Mouse (Mus musculus) heart, postnatal 36 days (tissue): ENCODE data around the gene Adcyap1r1. TPM values are rescaled to one million over a fixed set of nuclear protein-coding genes. Genes with fewer than 3 reads are reported as not detected.
A peak's percentile ranks its signal among the peaks of the same experiment; 100 is the strongest.

Experiments used
- DNase-seq, 2 experiments: peaks; one replicate each; pipeline ENCODE4 v3.0.0; 2021 to 2022
- intact Hi-C: fragments of 180-260 bp; cut with DNase I; formaldehyde crosslinking; loops from one replicate; pipeline ENCODE4 v1.15.1; 2025
- total RNA-seq, 2 experiments: library from RNA; stranded (reverse); gene quantifications; 2 replicates each; pipeline ENCODE4 v1.2.3; 2021

Adcyap1r1 gene
- 1 to 10 TPM; 3.8 to 4.6 TPM for total RNA-seq

DNA sequence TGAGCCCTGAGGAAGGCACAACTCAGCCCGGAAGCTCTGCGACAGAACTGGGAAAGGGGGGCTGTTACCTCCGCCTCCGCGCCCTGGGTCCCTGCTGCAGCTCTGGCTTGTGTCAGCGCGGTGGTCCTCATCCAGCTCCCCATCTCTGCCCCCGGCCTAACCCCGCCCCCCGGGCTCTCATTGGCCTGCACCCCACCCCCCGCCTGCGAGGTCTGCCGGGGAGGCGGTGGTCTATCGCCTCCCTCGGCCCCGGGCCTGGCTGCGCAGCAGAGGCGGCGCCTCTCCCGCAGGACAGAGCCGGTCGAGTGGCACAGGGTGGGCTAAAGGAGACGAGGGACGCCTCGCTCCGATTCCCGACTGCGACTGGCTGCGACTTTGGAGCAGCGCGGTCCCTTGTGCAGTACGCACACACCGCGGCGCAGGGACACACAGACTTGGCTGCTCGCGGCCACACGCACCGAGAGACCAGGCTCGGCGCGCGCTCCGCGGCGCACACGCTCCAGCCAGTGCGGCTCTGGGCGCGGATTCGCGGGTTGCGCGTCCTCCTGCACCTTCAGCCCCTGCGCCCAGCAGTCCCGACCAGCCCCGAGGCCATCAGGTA lies at the start of gene Adcyap1r1:
Gene Adcyap1r1, plus strand, starts transcription at position 208 of the 601 bp plus-strand sequence.
- intact Hi-C loops, result loop anchor here (5.0 kb wide), 1 partner anchor 55 kb away; no protein-coding TSS in a partner anchor
- peak in 1 of 2 experiments; percentile 58 for DNase-seq

DNA sequence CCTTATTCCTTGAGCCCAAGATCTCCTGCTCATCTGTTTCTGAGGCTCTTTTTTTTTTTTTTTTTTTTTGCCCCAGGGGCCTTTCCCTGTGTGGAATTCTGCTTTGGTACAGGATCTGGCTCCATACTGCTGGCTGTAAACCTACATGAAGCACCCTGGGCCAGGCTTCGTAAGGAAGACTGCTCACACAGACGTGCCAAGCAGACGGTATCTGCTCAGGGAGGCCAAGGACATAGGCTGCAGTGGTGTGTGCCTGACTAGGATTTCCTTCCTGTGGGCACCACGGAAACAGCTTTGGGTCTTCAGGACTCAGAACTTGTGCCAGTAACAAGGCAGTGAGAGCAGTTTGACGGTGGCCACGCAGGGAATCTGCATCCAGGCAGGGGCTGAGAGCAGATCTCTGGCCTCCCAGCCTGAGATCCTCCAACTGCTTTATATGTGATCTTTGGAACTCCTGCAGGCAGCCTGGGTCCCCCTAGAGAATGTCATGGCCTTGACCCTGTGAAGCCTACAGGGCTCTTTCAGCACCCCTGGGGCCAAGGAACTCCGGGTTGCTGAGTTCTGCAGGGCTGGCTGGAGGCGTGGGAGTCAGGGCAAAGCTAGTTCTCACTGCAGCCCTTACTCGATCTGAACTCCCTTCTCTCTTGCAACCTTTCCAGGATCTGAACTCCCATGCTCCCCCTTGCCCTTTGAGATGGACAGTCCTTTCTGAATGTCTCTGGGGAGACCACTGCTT lies 49.6 kb upstream of the Adcyap1r1 start:
- no peak for DNase-seq
- intact Hi-C loops, result no loop called here

DNA sequence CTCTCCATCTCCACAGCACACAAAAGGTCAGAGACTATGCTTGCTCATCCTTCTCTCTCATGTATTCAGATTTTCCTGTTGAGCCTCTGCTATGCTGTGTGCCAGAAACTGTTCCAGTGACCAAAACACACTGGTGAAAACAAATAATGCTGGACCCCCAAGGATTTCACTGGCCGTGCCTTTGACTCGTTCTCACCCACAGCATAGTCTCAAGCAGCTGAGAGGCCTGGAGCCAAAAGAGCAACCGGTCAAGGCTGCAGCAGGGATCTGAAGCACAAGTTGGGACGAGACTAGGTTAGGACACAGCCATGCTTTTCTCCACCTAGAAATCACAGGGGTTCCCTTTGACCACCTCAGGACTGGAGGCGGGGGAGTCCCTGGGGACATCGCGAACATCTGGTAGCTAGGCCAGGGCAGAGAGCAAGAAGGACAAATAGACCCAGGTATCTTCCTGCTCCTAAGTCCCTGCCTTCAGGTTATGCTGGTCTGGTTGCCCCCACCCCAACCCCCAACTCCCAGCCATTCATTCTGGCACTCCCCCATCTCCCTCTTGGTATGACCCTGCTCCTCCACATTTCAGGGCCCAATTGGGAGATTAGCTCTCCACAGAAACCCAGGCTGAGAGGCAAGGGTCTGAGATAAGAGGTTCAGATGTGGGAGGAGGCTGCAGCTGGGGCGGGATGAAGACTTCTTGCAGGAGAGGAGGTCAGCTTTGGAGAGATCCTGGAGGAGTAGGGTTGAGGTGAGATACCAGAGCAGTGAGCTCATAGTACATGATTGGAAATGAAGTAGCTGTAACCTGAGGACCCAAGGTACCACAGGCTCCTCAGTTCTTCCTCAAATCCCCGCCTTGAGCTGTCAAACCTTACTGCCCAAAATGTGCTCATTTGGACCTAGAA lies 48.1 kb upstream of the Adcyap1r1 start:
- intact Hi-C loops, result no loop called here
- DNase-seq, result no peak

DNA sequence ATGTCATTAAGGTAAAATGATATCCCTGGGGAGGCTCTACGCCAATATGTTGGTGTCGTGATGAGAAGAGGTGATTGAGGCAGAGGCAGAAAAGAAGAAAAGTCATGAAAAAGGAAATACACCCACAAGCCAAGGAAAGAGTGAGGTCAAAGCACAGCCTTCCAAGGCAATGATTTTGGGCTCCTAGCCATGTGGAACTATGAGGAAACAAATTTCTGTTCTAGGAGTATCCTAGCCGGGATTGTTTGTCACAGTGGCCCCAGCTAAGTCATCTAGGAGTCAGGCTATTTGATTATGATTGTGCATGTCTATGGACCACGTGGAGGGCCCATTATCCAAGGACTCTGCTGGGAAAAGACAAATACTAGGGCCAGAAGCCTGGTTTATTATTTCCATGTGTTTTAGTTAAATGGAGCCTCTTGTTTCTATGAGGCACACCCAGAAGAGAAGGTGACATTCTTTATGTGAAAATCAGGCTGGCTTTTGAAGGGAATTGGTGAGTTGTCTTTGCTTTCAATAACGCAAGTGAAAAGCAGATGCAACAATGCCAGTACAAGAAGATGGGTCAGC lies 47.3 kb upstream of the Adcyap1r1 start:
- intact Hi-C loops, result no loop called here
- no peak for DNase-seq

DNA sequence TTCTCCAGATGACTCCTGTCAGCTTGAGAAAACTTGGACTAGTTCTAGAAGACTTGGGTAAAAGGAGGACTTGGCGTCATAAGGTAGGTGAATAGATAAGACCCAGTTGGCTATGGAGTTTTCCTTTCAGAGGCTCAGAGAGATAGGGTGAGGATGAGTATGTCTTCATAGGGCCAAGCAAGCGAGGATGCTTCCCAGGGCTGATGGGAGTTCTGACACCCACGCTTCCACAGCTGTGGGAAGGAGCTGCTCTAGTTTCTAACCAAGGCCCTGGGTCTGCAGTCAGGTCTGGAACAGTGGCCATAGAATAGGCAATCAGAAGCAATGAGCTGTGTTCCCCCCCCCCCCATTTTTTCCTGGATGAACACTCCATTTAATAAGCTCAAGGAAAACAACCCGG lies 44.4 kb upstream of the Adcyap1r1 start:
- intact Hi-C loops, result no loop called here
- DNase-seq, result no peak

DNA sequence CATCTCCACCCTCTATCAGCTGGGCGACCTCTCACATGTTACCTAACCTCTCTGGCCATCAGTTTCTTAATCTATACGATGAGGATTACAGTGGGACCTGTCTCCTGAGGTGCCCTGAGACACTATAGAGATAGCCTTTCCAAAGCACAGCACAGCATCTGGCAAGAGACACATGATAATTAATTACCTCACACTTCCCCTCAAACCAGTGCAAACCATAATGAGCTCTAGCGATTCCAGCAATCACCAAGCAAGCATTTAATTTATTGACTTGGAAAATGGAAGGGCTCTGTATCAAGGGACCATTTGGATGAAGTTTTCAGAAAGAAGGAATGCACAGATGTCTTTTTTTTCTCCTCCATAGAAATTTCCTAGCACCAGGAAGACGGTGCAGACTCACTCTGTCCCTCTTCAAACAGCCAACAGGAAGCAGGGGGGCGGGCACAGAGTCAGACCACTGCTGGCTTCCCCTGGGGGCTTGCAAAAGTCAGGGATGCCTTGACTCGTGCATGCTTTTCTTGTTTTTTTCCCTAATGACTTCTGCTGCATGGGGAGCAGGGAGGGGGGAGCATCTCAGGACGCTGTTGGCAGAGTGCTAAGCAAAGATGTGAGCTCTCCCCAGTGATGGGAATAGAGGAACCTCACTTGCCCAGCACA lies 41.5 kb upstream of the Adcyap1r1 start:
- DNase-seq, result no peak
- intact Hi-C loops, result no loop called here

DNA sequence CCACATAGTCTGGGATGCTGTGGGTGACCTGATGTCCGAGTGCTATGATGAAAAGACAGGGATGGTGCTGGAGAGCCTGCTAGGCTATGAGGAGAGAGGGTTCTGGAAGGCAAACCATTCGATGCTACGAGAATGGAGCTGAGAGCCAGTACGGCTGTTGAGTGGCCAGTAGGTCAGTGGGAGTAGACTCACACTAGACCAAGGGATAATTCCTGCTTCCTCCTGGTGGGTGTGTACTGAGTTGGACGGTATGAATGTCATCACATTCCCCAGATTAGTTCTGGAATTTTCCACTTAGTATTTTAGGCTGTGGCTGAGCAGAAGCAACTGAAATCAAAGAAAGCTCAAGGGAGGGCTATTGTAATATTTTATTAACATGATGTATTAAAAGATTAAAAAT lies 40.8 kb upstream of the Adcyap1r1 start:
- no peak for DNase-seq
- intact Hi-C loops, result no loop called here

DNA sequence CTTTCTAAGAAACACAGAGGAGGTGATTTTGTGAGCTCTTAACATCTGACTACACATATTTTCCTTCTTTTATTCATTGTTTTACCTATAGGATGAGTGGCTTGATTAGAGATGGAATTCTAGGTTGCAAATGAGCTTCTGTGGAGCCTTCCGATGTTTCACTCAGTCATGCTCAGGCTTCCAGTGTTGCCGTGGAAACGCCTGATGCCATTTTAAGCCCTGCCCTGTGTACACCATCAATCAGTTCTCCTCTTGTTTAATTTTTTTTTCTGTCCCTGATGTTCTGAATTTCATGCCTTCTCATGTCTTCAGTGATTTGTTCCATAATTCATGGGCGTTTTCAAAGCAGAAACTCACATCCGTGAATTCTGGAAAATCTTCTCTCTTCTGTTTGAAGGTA lies 35.6 kb upstream of the Adcyap1r1 start:
- no peak for DNase-seq
- intact Hi-C loops, result no loop called here

DNA sequence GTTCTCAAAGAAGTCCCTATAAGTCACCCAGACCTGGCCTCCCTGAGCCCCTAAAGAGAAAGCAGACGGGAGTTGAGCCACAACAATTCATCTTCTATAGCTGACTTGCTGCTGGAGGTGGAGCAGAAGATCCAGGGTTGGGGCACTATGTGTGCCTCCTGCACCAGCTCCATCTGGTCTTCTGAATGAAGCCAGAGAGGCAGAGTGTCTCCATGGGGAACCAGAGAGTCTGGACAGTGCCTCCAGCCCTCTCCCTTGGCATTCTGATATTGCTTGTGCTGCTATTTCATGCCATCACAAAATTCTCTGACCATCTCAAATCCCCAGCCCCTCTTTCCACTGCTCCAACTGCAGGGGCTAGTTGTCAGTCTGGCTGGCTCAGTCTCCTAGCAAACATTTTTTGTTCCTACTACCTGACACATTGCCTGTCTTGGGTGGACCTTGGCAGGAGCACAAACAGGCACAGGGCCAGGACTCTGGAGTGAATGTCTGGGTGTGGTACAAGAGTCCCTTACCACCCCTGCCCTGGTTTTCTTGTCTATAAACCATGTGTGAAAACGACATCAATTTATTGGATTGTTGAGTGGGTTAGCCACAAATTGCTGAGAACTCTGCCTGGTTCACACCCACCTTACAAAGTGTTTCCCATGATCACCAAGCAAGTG lies 32.9 kb upstream of the Adcyap1r1 start:
- no peak for DNase-seq
- intact Hi-C loops, result no loop called here

DNA sequence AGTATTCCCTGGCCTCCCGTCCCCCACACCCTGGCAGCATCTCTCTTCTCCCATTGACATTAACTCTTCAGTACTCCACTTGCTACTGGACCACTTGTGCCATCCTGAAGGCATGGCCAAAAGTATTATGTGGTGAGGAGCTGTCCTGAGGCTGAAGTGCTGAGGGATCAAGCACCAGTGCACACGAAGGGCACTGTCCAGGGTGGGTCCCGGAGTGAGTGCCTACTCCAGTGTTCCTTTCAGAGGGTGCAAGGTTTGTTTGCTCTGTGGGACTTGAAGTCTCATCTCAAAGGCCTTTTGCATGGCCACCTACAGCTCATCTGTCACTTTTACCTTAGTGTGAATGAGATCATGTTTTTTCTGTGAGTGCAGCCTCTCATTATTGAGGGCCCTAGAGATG lies 31.4 kb upstream of the Adcyap1r1 start:
- no peak for DNase-seq
- intact Hi-C loops, result no loop called here

DNA sequence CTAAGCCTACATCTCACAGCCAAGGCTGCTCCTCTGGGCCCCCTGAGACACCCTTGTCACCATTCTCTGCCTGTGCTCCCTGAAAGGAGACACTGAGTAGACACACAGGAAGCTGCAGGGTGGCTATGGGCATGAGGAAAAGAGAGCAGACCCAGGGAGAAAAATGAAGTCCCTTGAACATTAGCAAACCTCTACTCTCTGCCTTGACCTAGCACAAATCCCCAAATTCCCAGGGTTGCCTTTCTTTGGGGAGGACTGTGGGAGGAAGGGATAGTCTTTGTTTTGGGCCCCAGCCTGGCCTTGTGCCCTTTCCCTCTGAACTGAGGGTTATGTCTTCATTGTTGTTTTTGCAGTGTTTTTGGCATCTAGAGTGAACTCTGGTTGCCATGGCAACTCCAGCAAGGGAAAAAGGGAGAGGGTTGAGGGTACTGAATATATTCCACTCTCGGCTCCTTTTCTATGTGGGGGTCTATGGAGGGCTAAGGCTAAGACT lies 30.9 kb upstream of the Adcyap1r1 start:
- no peak for DNase-seq
- intact Hi-C loops, result no loop called here

DNA sequence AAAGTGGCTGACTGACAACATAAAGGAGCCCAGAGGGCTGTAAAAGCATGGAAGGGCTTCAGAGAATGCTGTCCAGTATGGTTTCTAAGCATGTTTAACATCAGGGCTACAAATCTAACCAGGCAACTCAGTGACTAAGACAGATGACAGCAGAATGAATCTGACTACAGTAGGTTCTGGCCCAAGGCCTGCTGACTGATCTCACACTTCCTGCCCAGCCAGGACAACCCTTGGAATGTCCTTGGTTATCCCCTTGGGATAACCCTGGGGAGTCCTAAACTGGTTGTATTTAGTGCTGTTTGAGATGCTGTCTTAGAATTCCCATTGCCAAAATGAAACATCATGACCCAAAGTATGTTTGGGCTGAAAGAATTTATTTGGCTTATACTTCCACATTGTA lies 19.7 kb upstream of the Adcyap1r1 start:
- intact Hi-C loops, result no loop called here
- no peak for DNase-seq

DNA sequence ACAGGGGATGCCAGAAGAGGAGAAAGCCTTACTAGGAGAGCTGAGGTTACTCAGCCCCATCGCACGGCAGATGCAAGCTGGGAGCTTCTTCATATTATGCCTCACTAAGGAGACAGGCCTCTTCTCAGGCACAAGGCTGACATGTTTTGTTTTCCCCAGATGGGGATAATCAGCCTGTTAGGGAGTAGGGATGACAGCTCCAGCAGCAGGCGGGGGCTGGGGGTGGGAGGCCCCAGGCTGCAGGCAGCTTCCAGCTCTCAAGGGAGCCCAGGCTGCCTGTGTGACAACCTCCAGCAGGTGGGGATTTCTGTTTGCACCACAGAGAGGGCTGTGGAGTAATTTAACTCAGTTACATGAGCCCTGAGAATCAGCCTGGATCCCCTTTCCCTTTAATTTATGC lies 17.4 kb upstream of the Adcyap1r1 start:
- intact Hi-C loops, result no loop called here
- DNase-seq, result no peak

DNA sequence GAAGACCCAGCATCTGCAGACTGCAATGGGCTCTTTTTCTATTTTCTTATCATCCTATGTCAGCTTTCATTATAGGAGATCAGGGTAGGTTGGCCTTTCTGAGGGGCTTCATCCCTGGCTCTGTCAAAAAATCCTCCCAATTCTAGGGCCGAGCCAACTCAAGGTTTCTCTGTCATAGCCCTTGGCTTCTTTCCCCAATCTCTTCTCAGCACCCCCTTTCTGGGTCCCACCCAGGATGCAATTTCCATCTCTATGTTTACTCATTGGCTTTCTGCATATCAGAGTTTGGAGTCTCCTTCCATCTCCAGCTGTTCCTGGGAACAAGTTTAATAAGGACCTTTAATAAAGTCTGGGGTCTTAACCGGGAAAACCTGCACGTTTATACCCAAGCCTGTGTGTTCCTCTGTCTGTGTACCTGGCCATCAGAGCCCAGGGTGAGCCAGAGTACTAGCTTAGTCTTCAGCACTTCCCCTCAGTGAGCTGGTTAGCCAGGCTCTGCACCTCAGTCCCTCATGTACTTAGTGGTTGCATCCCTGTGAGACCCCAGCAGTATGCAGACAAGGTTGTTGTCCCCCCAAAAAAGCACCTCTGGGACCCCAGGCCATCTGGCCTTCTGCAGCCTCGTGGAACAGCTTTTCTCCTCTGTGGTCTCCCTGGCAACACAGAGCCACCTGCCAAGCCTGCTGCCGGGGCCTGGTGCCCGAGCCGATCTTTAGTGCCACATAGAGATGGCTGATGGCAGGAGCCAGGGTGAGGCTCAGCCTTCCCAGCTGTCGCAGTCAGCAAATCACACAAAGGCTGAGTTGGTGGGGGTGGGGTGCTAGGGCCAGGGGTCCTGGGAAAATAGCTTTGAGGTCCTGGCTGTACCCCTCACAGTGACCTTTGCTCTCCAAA lies 16.3 kb upstream of the Adcyap1r1 start:
- DNase-seq, result no peak
- intact Hi-C loops, result no loop called here

DNA sequence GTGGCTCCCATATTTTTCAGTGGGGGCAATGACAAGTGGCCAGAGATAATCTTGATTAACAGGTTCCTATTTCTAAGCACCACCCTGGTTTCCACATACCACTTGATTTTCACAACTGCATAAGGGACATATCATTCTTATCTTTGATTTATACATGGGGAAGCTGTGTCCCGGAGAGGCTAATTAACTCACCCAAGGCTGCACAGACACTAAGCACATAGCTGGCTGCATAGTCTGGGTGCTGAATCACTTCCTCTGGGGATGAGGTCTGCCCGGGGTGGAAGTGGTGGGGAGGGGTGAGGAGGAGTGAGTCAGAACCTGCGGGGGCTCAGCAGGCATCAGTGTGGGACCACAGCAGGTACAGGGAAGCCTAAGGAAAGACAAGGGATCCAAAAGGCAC lies 13.9 kb upstream of the Adcyap1r1 start:
- no peak for DNase-seq
- intact Hi-C loops, result no loop called here

DNA sequence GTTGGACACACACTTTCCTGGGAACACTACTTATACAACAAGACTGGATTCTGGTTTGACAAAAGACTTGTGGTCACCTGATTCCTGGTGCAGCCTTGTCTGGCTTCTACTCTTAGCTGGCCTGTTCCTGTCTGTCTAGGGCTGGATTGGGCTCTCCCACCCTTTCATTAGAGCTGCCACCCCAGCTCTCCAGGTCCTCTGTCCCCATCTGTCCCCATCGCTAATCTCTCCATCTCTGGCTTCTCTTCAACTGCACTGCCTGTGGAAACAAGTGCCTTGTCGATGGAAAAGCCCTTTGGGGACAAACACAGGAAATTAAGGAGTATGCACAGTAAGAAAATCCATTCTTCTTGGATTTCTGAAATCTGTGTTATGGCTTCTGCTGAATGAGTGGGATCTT lies 12.9 kb upstream of the Adcyap1r1 start:
- no peak for DNase-seq
- intact Hi-C loops, result no loop called here

DNA sequence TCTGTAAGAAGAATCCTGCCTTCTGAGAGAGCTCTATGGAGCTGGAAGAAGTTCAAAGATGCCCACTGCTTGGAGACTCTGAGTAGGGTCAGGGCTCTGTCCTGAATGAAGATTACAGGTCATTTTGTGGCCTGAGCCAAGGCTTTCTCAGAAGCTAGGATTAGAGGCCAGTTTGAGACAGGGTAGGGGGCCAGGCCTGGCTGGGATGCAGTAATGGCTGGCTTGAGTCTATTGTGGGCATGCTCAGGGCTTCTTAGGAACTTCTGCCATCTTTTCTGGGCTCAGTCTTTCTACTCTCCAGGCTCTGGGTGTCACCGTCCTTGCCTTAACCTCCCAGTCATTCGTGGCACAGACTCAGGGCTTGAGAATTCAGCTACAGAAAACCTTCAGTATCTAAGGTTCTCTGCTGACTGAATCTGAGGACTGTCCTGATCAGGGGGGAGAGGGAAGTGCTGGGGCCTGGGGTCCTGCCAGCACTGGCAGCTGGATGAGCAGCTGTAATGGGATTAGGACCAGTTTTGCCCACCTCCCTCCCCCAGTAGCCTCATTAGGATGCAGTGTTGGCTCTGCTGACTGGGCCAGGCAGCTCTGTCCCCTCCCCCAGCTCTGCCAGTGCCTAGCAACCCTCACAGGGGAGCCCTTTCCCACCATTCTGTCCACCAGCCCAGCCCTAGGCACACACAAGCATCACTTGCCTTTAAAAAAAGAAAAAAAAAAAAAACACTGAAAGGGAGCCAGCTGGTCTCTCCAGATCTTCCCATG lies 7.7 kb upstream of the Adcyap1r1 start:
- no peak for DNase-seq
- intact Hi-C loops, result no loop called here

DNA sequence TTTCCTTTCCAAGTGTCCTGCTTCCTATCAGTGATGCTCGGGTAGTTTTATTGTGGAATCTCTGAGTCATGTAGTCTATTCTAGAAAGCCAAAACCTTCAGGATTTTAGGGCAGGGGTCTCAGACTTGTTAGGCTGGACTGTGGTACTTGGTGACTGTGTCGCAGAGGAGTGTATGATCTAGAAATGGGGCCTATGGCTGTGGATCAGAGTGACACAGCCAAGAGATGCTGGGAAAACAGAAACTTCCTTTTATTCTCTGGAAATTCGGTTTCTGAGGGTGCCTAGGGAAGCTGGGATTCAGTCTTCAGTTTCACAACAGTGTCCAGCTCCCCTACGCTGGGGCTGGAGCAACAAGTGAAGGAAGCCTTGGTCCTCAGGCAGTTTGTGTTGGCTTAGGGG lies 7.1 kb upstream of the Adcyap1r1 start:
- no peak for DNase-seq
- intact Hi-C loops, result no loop called here
